Mouse (Mus musculus): ENCODE results near the gene Rrp1. TPM values are rescaled to one million over a fixed set of nuclear protein-coding genes. Genes with fewer than 3 reads are reported as not detected.
A peak's percentile ranks its signal among the peaks of the same experiment; 100 is the strongest.

Gene Rrp1
- polyA plus RNA-seq, 1 experiment: 132 TPM

GRCm38 (mm10) chr10:78399090-78399657, 13.7 kb downstream of the Rrp1 start:
- TF ChIP-seq EP300 (IDR thresholded peaks at IDR 0.05; ENCODE audit: insufficient read depth, low read depth, low read length) (no peak), CTCF (IDR thresholded peaks at IDR 0.05; ENCODE audit: low read depth, low read length) (no peak), POLR2A (IDR thresholded peaks at IDR 0.05; ENCODE audit: insufficient read depth, low read length) (no peak)
- Histone ChIP-seq H3K4me1 (ENCODE audit: control insufficient read depth, insufficient read depth, low read length) (no peaks in the 10 kb centered on the region), H3K9ac (ENCODE audit: low read depth, poor library complexity, severe bottlenecking) (no peak overlapping the region), H3K4me3 (ENCODE audit: low read depth, low read length) (no peak overlapping the region), H3K36me3 (ENCODE audit: control insufficient read depth, insufficient read depth, low read length, poor library complexity, severe bottlenecking) (peaks cover 27% of the 10 kb centered on the region), H3K27ac (ENCODE audit: insufficient read depth, low read length) (no peak overlapping the region), H3K27me3 (ENCODE audit: control insufficient read depth, insufficient read depth, low read length, poor library complexity, severe bottlenecking) (no peaks in the 10 kb centered on the region), H3K9me3 (replicated peaks; ENCODE audit: control insufficient read depth, insufficient read depth, low read length, poor library complexity, severe bottlenecking) (no peaks in the 10 kb centered on the region)

- peaks cover 4% of the 10 kb centered on the region for H3K36me3 ChIP-seq (ENCODE audit: control insufficient read depth, insufficient read depth, low read length, poor library complexity, severe bottlenecking)
- H3K27ac ChIP-seq (ENCODE audit: insufficient read depth, low read length): no peak overlapping the region
- H3K27me3 ChIP-seq (ENCODE audit: control insufficient read depth, insufficient read depth, low read length, poor library complexity, severe bottlenecking): no peaks in the 10 kb centered on the region
- H3K4me3 ChIP-seq (ENCODE audit: low read depth, low read length): no peak overlapping the region
- TF ChIP-seq POLR2A (IDR thresholded peaks at IDR 0.05; ENCODE audit: insufficient read depth, low read length): no peak
- no peak for TF ChIP-seq CTCF (IDR thresholded peaks at IDR 0.05; ENCODE audit: low read depth, low read length)
- no peak for TF ChIP-seq EP300 (IDR thresholded peaks at IDR 0.05; ENCODE audit: insufficient read depth, low read depth, low read length)
- no peak overlapping the region for H3K9ac ChIP-seq (ENCODE audit: low read depth, poor library complexity, severe bottlenecking)
- H3K9me3 ChIP-seq (replicated peaks; ENCODE audit: control insufficient read depth, insufficient read depth, low read length, poor library complexity, severe bottlenecking): no peaks in the 10 kb centered on the region
- no peaks in the 10 kb centered on the region for H3K4me1 ChIP-seq (ENCODE audit: control insufficient read depth, insufficient read depth, low read length)
Measured at GRCm38 (mm10) chr10:78396625-78396885, 16.3 kb downstream of the Rrp1 start.

GRCm38 (mm10) chr10:78395819-78396624, 16.8 kb downstream of the Rrp1 start:
- no peaks in the 10 kb centered on the region for H3K4me1 ChIP-seq (ENCODE audit: control insufficient read depth, insufficient read depth, low read length)
- no peak overlapping the region for H3K4me3 ChIP-seq (ENCODE audit: low read depth, low read length)
- no peaks in the 10 kb centered on the region for H3K27me3 ChIP-seq (ENCODE audit: control insufficient read depth, insufficient read depth, low read length, poor library complexity, severe bottlenecking)
- TF ChIP-seq CTCF (IDR thresholded peaks at IDR 0.05; ENCODE audit: low read depth, low read length) (peak; percentile 78), EP300 (IDR thresholded peaks at IDR 0.05; ENCODE audit: insufficient read depth, low read depth, low read length) (no peak)
- no peak overlapping the region for H3K9ac ChIP-seq (ENCODE audit: low read depth, poor library complexity, severe bottlenecking)
- peaks cover under 1% of the 10 kb centered on the region; the same call in 1 of the 2 replicates for H3K36me3 ChIP-seq (ENCODE audit: control insufficient read depth, insufficient read depth, low read length, poor library complexity, severe bottlenecking)
- H3K9me3 ChIP-seq (replicated peaks; ENCODE audit: control insufficient read depth, insufficient read depth, low read length, poor library complexity, severe bottlenecking): no peaks in the 10 kb centered on the region
- no peak overlapping the region for H3K27ac ChIP-seq (ENCODE audit: insufficient read depth, low read length)

- H3K4me3 ChIP-seq (ENCODE audit: low read depth, low read length): no peak overlapping the region
- TF ChIP-seq CTCF (IDR thresholded peaks at IDR 0.05; ENCODE audit: low read depth, low read length): peak; percentile 5
- TF ChIP-seq EP300 (IDR thresholded peaks at IDR 0.05; ENCODE audit: insufficient read depth, low read depth, low read length): no peak
- H3K27me3 ChIP-seq (ENCODE audit: control insufficient read depth, insufficient read depth, low read length, poor library complexity, severe bottlenecking): no peaks in the 10 kb centered on the region
- no peak overlapping the region for H3K27ac ChIP-seq (ENCODE audit: insufficient read depth, low read length)
- H3K9me3 ChIP-seq (replicated peaks; ENCODE audit: control insufficient read depth, insufficient read depth, low read length, poor library complexity, severe bottlenecking): no peaks in the 10 kb centered on the region; the same call in 1 of the 2 replicates
- H3K36me3 ChIP-seq (ENCODE audit: control insufficient read depth, insufficient read depth, low read length, poor library complexity, severe bottlenecking): no peaks in the 10 kb centered on the region
- no peak overlapping the region for H3K9ac ChIP-seq (ENCODE audit: low read depth, poor library complexity, severe bottlenecking)
- H3K4me1 ChIP-seq (ENCODE audit: control insufficient read depth, insufficient read depth, low read length): no peaks in the 10 kb centered on the region
Measured at GRCm38 (mm10) chr10:78395377-78395776, 17.5 kb downstream of the Rrp1 start.

- Histone ChIP-seq H3K4me3 (ENCODE audit: low read depth, low read length) (no peak overlapping the region), H3K9me3 (replicated peaks; ENCODE audit: control insufficient read depth, insufficient read depth, low read length, poor library complexity, severe bottlenecking) (no peaks in the 10 kb centered on the region; the same call in 1 of the 2 replicates), H3K36me3 (ENCODE audit: control insufficient read depth, insufficient read depth, low read length, poor library complexity, severe bottlenecking) (no peaks in the 10 kb centered on the region), H3K4me1 (ENCODE audit: control insufficient read depth, insufficient read depth, low read length) (no peaks in the 10 kb centered on the region), H3K27ac (ENCODE audit: insufficient read depth, low read length) (no peak overlapping the region), H3K27me3 (ENCODE audit: control insufficient read depth, insufficient read depth, low read length, poor library complexity, severe bottlenecking) (no peaks in the 10 kb centered on the region), H3K9ac (ENCODE audit: low read depth, poor library complexity, severe bottlenecking) (no peak overlapping the region)
- TF ChIP-seq CTCF (IDR thresholded peaks at IDR 0.05; ENCODE audit: low read depth, low read length): peak; percentile 88
- TF ChIP-seq EP300 (IDR thresholded peaks at IDR 0.05; ENCODE audit: insufficient read depth, low read depth, low read length): 0 out of 2 replicates have a peak, but pooled peaks have one; percentile 58
- no peak for TF ChIP-seq POLR2A (IDR thresholded peaks at IDR 0.05; ENCODE audit: insufficient read depth, low read length)
Measured at GRCm38 (mm10) chr10:78392072-78392471, 20.8 kb downstream of the Rrp1 start.

GRCm38 (mm10) chr10:78390982-78391470, 21.8 kb downstream of the Rrp1 start:
- H3K27ac ChIP-seq (ENCODE audit: insufficient read depth, low read length): no peak overlapping the region
- H3K4me3 ChIP-seq (ENCODE audit: low read depth, low read length): no peak overlapping the region
- H3K36me3 ChIP-seq (ENCODE audit: control insufficient read depth, insufficient read depth, low read length, poor library complexity, severe bottlenecking): no peaks in the 10 kb centered on the region
- no peaks in the 10 kb centered on the region for H3K4me1 ChIP-seq (ENCODE audit: control insufficient read depth, insufficient read depth, low read length)
- no peaks in the 10 kb centered on the region; the same call in 1 of the 2 replicates for H3K9me3 ChIP-seq (replicated peaks; ENCODE audit: control insufficient read depth, insufficient read depth, low read length, poor library complexity, severe bottlenecking)
- no peaks in the 10 kb centered on the region for H3K27me3 ChIP-seq (ENCODE audit: control insufficient read depth, insufficient read depth, low read length, poor library complexity, severe bottlenecking)
- H3K9ac ChIP-seq (ENCODE audit: low read depth, poor library complexity, severe bottlenecking): no peak overlapping the region
- TF ChIP-seq CTCF (IDR thresholded peaks at IDR 0.05; ENCODE audit: low read depth, low read length) (no peak), EP300 (IDR thresholded peaks at IDR 0.05; ENCODE audit: insufficient read depth, low read depth, low read length) (peak; percentile 91)

All from ES-Bruce4 (cell line).